Mouse (Mus musculus) CH12.LX (cell line): ENCODE measurements around the gene Hoxb3.

Source experiments
- CHD2 ChIP-seq: IDR thresholded peaks from 2 replicates; pipeline ENCODE4 v1.6.1; 2011; ENCODE audit warnings: low read length, improper control_type of control experiment
- CTCF ChIP-seq, 2 experiments: IDR thresholded peaks in 1 of 2; conservative IDR thresholded peaks in 1 of 2; 2 replicates each; pipeline ENCODE4 v1.5.1; 2011 to 2012; ENCODE audit warnings: low read depth in 2 of 2, low read length in 2 of 2, improper control_type of control experiment in 1 of 2, inconsistent platforms in 1 of 2, mild to moderate bottlenecking in 1 of 2, moderate library complexity in 1 of 2
- PAX5 ChIP-seq: IDR thresholded peaks from 2 replicates; pipeline ENCODE4 v1.6.1; 2012; ENCODE audit warnings: low read length, inconsistent platforms, mixed read lengths
- POLR2A ChIP-seq: IDR thresholded peaks from 2 replicates; pipeline ENCODE4 v1.6.1; 2011; ENCODE audit warnings: low read depth, mild to moderate bottlenecking, improper control_type of control experiment, low read length
- SMC3 ChIP-seq: IDR thresholded peaks from 2 replicates; pipeline ENCODE4 v1.6.1; 2011; ENCODE audit warnings: low read depth, low read length, improper control_type of control experiment
- ZC3H11A ChIP-seq: IDR thresholded peaks from 2 replicates; pipeline ENCODE4 v1.6.1; 2012; ENCODE audit warnings: low read depth, mild to moderate bottlenecking, inconsistent platforms, low read length, improper control_type of control experiment
- ZKSCAN1 ChIP-seq: IDR thresholded peaks from 2 replicates; pipeline ENCODE4 v1.6.1; 2012; ENCODE audit warnings: low read depth, inconsistent platforms, low read length, improper control_type of control experiment, borderline replicate concordance

DNA sequence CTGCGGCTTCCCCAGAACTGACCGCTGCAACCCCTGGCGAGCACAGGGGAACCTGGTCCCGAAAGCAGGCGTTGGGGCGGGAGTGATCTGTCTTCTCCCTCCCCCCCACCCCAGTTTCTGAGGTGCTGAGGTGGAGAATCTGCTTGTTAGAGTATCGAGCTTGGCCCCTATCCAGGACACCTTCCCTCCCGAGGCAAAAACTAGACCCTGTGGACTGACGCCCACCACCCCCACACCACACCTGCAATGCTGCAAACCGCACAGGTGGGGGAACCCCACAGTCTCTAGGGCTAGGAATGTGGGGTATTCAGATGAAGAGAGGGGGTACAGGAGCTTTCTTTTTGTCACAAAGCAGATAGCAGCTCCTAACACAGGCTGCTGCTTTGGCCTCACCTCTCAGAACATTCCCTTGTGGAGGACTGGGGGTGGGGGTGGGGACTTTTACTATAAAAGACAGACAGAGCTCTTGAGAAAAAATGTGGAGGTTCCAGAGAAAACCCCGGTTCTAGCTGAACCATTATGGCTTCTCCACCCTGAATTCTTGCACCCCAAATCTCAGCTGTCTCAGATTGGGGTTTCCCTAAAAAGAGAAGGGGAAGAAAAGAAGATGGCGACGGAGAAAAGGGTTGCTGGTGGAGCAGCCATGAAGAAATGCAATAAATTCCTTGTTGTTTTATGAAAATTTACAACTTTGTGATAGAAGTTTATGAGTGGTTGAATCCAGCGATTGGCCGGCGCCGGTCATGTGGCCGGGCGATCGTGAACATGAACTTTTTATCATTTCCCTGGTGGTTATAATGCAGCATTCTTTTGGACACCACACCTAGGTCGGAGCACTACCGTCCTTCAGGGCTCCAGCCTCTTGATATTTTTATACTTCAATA, 31.2 kb upstream of the Hoxb3 start, which contains the start of gene Hoxb6:
- TF ChIP-seq CTCF (conservative IDR thresholded peaks at IDR 0.05 in 1 of 2, IDR thresholded peaks at IDR 0.05 in 1 of 2; ENCODE audit: low read depth in 2 of 2, low read length in 2 of 2) (no peak), ZKSCAN1 (no peak), PAX5 (no peak), POLR2A (no peak), ZC3H11A (no peak), CHD2 (no peak), SMC3 (no peak)
